Mouse (Mus musculus) spleen, adult 2 months (tissue): ENCODE measurements around the gene Lpin2. TPM values are rescaled to one million over a fixed set of nuclear protein-coding genes. Genes with fewer than 3 reads are reported as not detected.

Experiments used
- DNase-seq, 2 experiments: peaks; one replicate each; pipeline versions ENCODE4 v3.0.0 to v3.0.0-alpha.2; 2012 to 2021; ENCODE audit warnings: low spot score in 2 of 2, low read depth in 1 of 2
- H3K27ac ChIP-seq: fragments of 200-500 bp; 2 replicates; pipeline ENCODE4 v1.5.1; 2012; ENCODE audit warnings: low read length, inconsistent platforms; ENCODE audit not compliant: insufficient read depth
- H3K27me3 ChIP-seq: fragments of 200-500 bp; 2 replicates; pipeline ENCODE4 v1.6.1; 2012; ENCODE audit warnings: mild to moderate bottlenecking, moderate library complexity, low read length, inconsistent platforms; ENCODE audit not compliant: control insufficient read depth, insufficient read depth
- H3K36me3 ChIP-seq: fragments of 200-500 bp; 2 replicates; pipeline ENCODE4 v1.6.1; 2012; ENCODE audit warnings: mild to moderate bottlenecking, low read length, inconsistent platforms; ENCODE audit not compliant: control insufficient read depth, insufficient read depth
- H3K4me1 ChIP-seq: fragments of 200-500 bp; 2 replicates; pipeline ENCODE4 v1.6.1; 2011; ENCODE audit warnings: inconsistent platforms; ENCODE audit not compliant: control insufficient read depth, insufficient read depth, insufficient read length
- H3K4me3 ChIP-seq: fragments of 200-500 bp; 2 replicates; pipeline ENCODE4 v1.5.1; 2011; ENCODE audit warnings: mild to moderate bottlenecking, inconsistent platforms; ENCODE audit not compliant: insufficient read depth, insufficient read length; ENCODE audit errors: extremely low read depth
- CTCF ChIP-seq: fragments of 200-500 bp; IDR thresholded peaks from 2 replicates; pipeline ENCODE4 v1.5.1; 2011; ENCODE audit warnings: mild to moderate bottlenecking, inconsistent platforms; ENCODE audit not compliant: insufficient read depth, insufficient read length, insufficient replicate concordance; ENCODE audit errors: extremely low read depth
- POLR2A ChIP-seq: fragments of 200-500 bp; IDR thresholded peaks from 2 replicates; pipeline ENCODE4 v1.6.1; 2011; ENCODE audit warnings: low read depth, low read length, inconsistent platforms
- WGBS: fragments of 180-500 bp; shearing (Covaris S2); methylation state at CpG from one replicate; pipeline ENCODE4 v1.1.7; 2018; 5-methylcytosine and 5-hydroxymethylcytosine counted together
- polyA plus RNA-seq: library from polyadenylated mRNA; depleted of rRNA; stranded (reverse); fragments of >200 nt; gene quantifications from 2 replicates; pipeline ENCODE4 v1.2.3, GENCODE M21; 2012

Lpin2 gene
- polyA plus RNA-seq, 1 experiment: 13.4 TPM

- Histone ChIP-seq H3K27me3 (no peaks in the 10 kb centered on the region), H3K27ac (no peak overlapping the region), H3K4me1 (no peaks in the 10 kb centered on the region), H3K4me3 (no peak overlapping the region), H3K36me3 (no peaks in the 10 kb centered on the region)
- no peak for DNase-seq
- 33% methylated on average over 13 of the region's 13 CpGs for WGBS
- no peak for TF ChIP-seq POLR2A
- no peak for TF ChIP-seq CTCF
Measured at GRCm38 (mm10) chr17:71256806-71257536, 74.6 kb downstream of the Lpin2 start.

GRCm38 (mm10) chr17:71259727-71260126, 77.4 kb downstream of the Lpin2 start:
- no peak overlapping the region for H3K27ac ChIP-seq
- no peaks in the 10 kb centered on the region for H3K4me1 ChIP-seq
- DNase-seq: no peak
- TF ChIP-seq POLR2A (no peak), CTCF (no peak)
- 60% methylated on average over 11 of the region's 11 CpGs for WGBS
- no peaks in the 10 kb centered on the region for H3K36me3 ChIP-seq
- H3K4me3 ChIP-seq: no peak overlapping the region
- no peaks in the 10 kb centered on the region for H3K27me3 ChIP-seq

GRCm38 (mm10) chr17:71260658-71261057, 78.3 kb downstream of the Lpin2 start:
- Histone ChIP-seq H3K27me3 (no peaks in the 10 kb centered on the region), H3K4me3 (no peak overlapping the region), H3K4me1 (no peaks in the 10 kb centered on the region), H3K36me3 (no peaks in the 10 kb centered on the region), H3K27ac (no peak overlapping the region)
- no peak for TF ChIP-seq POLR2A
- TF ChIP-seq CTCF: no peak
- DNase-seq: no peak
- 94% methylated on average over 3 of the region's 3 CpGs for WGBS

- Histone ChIP-seq H3K27ac (no peak overlapping the region), H3K4me1 (no peaks in the 10 kb centered on the region)
- WGBS: 12% methylated on average over 6 of the region's 6 CpGs
Measured at GRCm38 (mm10) chr17:71263136-71263535, 80.8 kb downstream of the Lpin2 start.

GRCm38 (mm10) chr17:71264739-71265138, 82.4 kb downstream of the Lpin2 start:
- Histone ChIP-seq H3K27ac (no peak overlapping the region), H3K27me3 (no peaks in the 10 kb centered on the region), H3K4me3 (no peak overlapping the region), H3K36me3 (no peaks in the 10 kb centered on the region), H3K4me1 (no peaks in the 10 kb centered on the region)
- DNase-seq: no peak
- TF ChIP-seq CTCF (no peak), POLR2A (no peak)
- 19% methylated on average over 4 of the region's 4 CpGs for WGBS

More at GRCm38 (mm10) chr17:71263136-71263535, 80.8 kb downstream of the Lpin2 start:
- Histone ChIP-seq H3K36me3 (no peaks in the 10 kb centered on the region), H3K27me3 (no peaks in the 10 kb centered on the region), H3K4me3 (no peak overlapping the region)
- TF ChIP-seq POLR2A: no peak
- TF ChIP-seq CTCF: no peak
- no peak for DNase-seq

GRCm38 (mm10) chr17:71265336-71266051, 83.1 kb downstream of the Lpin2 start:
- TF ChIP-seq CTCF (no peak), POLR2A (no peak)
- Histone ChIP-seq H3K4me3 (no peak overlapping the region), H3K4me1 (no peaks in the 10 kb centered on the region), H3K36me3 (no peaks in the 10 kb centered on the region), H3K27me3 (no peaks in the 10 kb centered on the region), H3K27ac (no peak overlapping the region)
- 60% methylated on average over 5 of the region's 5 CpGs for WGBS
- no peak for DNase-seq

- Histone ChIP-seq H3K27ac (no peak overlapping the region), H3K27me3 (no peaks in the 10 kb centered on the region), H3K36me3 (no peaks in the 10 kb centered on the region), H3K4me1 (no peaks in the 10 kb centered on the region), H3K4me3 (no peak overlapping the region)
- TF ChIP-seq POLR2A (no peak), CTCF (no peak)
- no peak for DNase-seq
- 64% methylated on average over 8 of the region's 8 CpGs for WGBS
Measured at GRCm38 (mm10) chr17:71267374-71267773, 85.0 kb downstream of the Lpin2 start.
